Mouse (Mus musculus): Measurements from ENCODE around the gene Zfp362. TPM values are rescaled to one million over a fixed set of nuclear protein-coding genes. Genes with fewer than 3 reads are reported as not detected.
A peak's percentile ranks its signal among the peaks of the same experiment; 100 is the strongest.

Zfp362 gene
- polyA plus RNA-seq, 1 experiment from 2014 or later, result 18.2 TPM

GRCm38 (mm10) chr4:128776568-128777289 lies 29.1 kb downstream of the Zfp362 start:
- ATAC-seq (replicated peaks; ENCODE audit: extremely low read depth, insufficient read depth, low FRiP score), result peak; percentile 43; the same call in 1 of the 2 replicates
- H3K27ac ChIP-seq (ENCODE audit: low read length), result no peak overlapping the region
- no peaks in the 10 kb centered on the region for H3K9me3 ChIP-seq (replicated peaks; ENCODE audit: control insufficient read depth, low read length)

GRCm38 (mm10) chr4:128774467-128774866 lies 31.4 kb downstream of the Zfp362 start:
- no peak for ATAC-seq (replicated peaks; ENCODE audit: extremely low read depth, insufficient read depth, low FRiP score)
- WGBS, result 88% methylated on average over 9 of the region's 9 CpGs
- peaks cover 30% of the 10 kb centered on the region for H3K36me3 ChIP-seq (ENCODE audit: control insufficient read depth, insufficient read depth)

More at GRCm38 (mm10) chr4:128776568-128777289, 29.1 kb downstream of the Zfp362 start:
- 45% methylated on average over 20 of the region's 20 CpGs for WGBS
- Histone ChIP-seq H3K4me2 (ENCODE audit: low read depth, low read length) (no peak overlapping the region), H3K9ac (ENCODE audit: low read length) (no peak overlapping the region), H3K36me3 (ENCODE audit: control insufficient read depth, insufficient read depth) (peaks cover 34% of the 10 kb centered on the region), H3K4me1 (ENCODE audit: control insufficient read depth, insufficient read depth, low read length) (no peaks in the 10 kb centered on the region), H3K4me3 (ENCODE audit: low read length) (no peak overlapping the region), H3K27me3 (ENCODE audit: control insufficient read depth, insufficient read depth, low read length) (no peaks in the 10 kb centered on the region)

GRCm38 (mm10) chr4:128773820-128774219 lies 32.0 kb downstream of the Zfp362 start:
- ATAC-seq (replicated peaks; ENCODE audit: extremely low read depth, insufficient read depth, low FRiP score), result no peak
- WGBS, result 86% methylated on average over 11 of the region's 11 CpGs

More at GRCm38 (mm10) chr4:128774467-128774866, 31.4 kb downstream of the Zfp362 start:
- Histone ChIP-seq H3K9ac (ENCODE audit: low read length) (no peak overlapping the region), H3K4me1 (ENCODE audit: control insufficient read depth, insufficient read depth, low read length) (peaks cover 5% of the 10 kb centered on the region), H3K4me2 (ENCODE audit: low read depth, low read length) (no peak overlapping the region), H3K9me3 (replicated peaks; ENCODE audit: control insufficient read depth, low read length) (no peaks in the 10 kb centered on the region), H3K27ac (ENCODE audit: low read length) (no peak overlapping the region), H3K4me3 (ENCODE audit: low read length) (no peak overlapping the region), H3K27me3 (ENCODE audit: control insufficient read depth, insufficient read depth, low read length) (no peaks in the 10 kb centered on the region)

GRCm38 (mm10) chr4:128770698-128771097 lies 35.1 kb downstream of the Zfp362 start:
- Histone ChIP-seq H3K27me3 (ENCODE audit: control insufficient read depth, insufficient read depth, low read length) (no peaks in the 10 kb centered on the region), H3K4me2 (ENCODE audit: low read depth, low read length) (no peak overlapping the region), H3K4me3 (ENCODE audit: low read length) (no peak overlapping the region), H3K9ac (ENCODE audit: low read length) (no peak overlapping the region), H3K27ac (ENCODE audit: low read length) (no peak overlapping the region), H3K36me3 (ENCODE audit: control insufficient read depth, insufficient read depth) (peaks cover 22% of the 10 kb centered on the region), H3K4me1 (ENCODE audit: control insufficient read depth, insufficient read depth, low read length) (peaks cover 7% of the 10 kb centered on the region), H3K9me3 (replicated peaks; ENCODE audit: control insufficient read depth, low read length) (no peaks in the 10 kb centered on the region)
- 78% methylated on average over 5 of the region's 5 CpGs for WGBS
- no peak for ATAC-seq (replicated peaks; ENCODE audit: extremely low read depth, insufficient read depth, low FRiP score)

More at GRCm38 (mm10) chr4:128773820-128774219, 32.0 kb downstream of the Zfp362 start:
- H3K4me2 ChIP-seq (ENCODE audit: low read depth, low read length), result no peak overlapping the region
- no peaks in the 10 kb centered on the region for H3K9me3 ChIP-seq (replicated peaks; ENCODE audit: control insufficient read depth, low read length)
- H3K4me3 ChIP-seq (ENCODE audit: low read length), result no peak overlapping the region
- H3K27me3 ChIP-seq (ENCODE audit: control insufficient read depth, insufficient read depth, low read length), result no peaks in the 10 kb centered on the region
- H3K9ac ChIP-seq (ENCODE audit: low read length), result no peak overlapping the region
- peaks cover 30% of the 10 kb centered on the region for H3K36me3 ChIP-seq (ENCODE audit: control insufficient read depth, insufficient read depth)
- peaks cover 7% of the 10 kb centered on the region for H3K4me1 ChIP-seq (ENCODE audit: control insufficient read depth, insufficient read depth, low read length)
- H3K27ac ChIP-seq (ENCODE audit: low read length), result no peak overlapping the region

- WGBS, result 61% methylated on average over 13 of the region's 13 CpGs
- Histone ChIP-seq H3K9ac (ENCODE audit: low read length) (no peak overlapping the region), H3K4me2 (ENCODE audit: low read depth, low read length) (no peak overlapping the region), H3K27ac (ENCODE audit: low read length) (no peak overlapping the region), H3K9me3 (replicated peaks; ENCODE audit: control insufficient read depth, low read length) (no peaks in the 10 kb centered on the region), H3K36me3 (ENCODE audit: control insufficient read depth, insufficient read depth) (peaks cover 15% of the 10 kb centered on the region), H3K27me3 (ENCODE audit: control insufficient read depth, insufficient read depth, low read length) (no peaks in the 10 kb centered on the region), H3K4me1 (ENCODE audit: control insufficient read depth, insufficient read depth, low read length) (peaks cover 7% of the 10 kb centered on the region), H3K4me3 (ENCODE audit: low read length) (no peak overlapping the region)
- ATAC-seq (replicated peaks; ENCODE audit: extremely low read depth, insufficient read depth, low FRiP score), result no peak
Observed at GRCm38 (mm10) chr4:128769569-128770355, 36.1 kb downstream of the Zfp362 start.

- Histone ChIP-seq H3K4me1 (ENCODE audit: control insufficient read depth, insufficient read depth, low read length) (peaks cover 7% of the 10 kb centered on the region), H3K9ac (ENCODE audit: low read length) (no peak overlapping the region)
- WGBS, result 63% methylated on average over 13 of the region's 13 CpGs
Observed at GRCm38 (mm10) chr4:128768120-128768519, 37.7 kb downstream of the Zfp362 start.

GRCm38 (mm10) chr4:128766929-128767328 lies 38.9 kb downstream of the Zfp362 start:
- Histone ChIP-seq H3K9me3 (replicated peaks; ENCODE audit: control insufficient read depth, low read length) (peaks cover 9% of the 10 kb centered on the region; the same call in 1 of the 2 replicates), H3K4me2 (ENCODE audit: low read depth, low read length) (no peak overlapping the region), H3K27me3 (ENCODE audit: control insufficient read depth, insufficient read depth, low read length) (no peaks in the 10 kb centered on the region), H3K36me3 (ENCODE audit: control insufficient read depth, insufficient read depth) (no peaks in the 10 kb centered on the region), H3K4me3 (ENCODE audit: low read length) (no peak overlapping the region), H3K4me1 (ENCODE audit: control insufficient read depth, insufficient read depth, low read length) (peaks cover 7% of the 10 kb centered on the region), H3K9ac (ENCODE audit: low read length) (no peak overlapping the region), H3K27ac (ENCODE audit: low read length) (no peak overlapping the region)
- WGBS, result 91% methylated on average over 20 of the region's 20 CpGs
- no peak for ATAC-seq (replicated peaks; ENCODE audit: extremely low read depth, insufficient read depth, low FRiP score)

More at GRCm38 (mm10) chr4:128768120-128768519, 37.7 kb downstream of the Zfp362 start:
- no peak overlapping the region for H3K4me2 ChIP-seq (ENCODE audit: low read depth, low read length)
- H3K36me3 ChIP-seq (ENCODE audit: control insufficient read depth, insufficient read depth), result no peaks in the 10 kb centered on the region; the same call in 1 of the 2 replicates
- H3K4me3 ChIP-seq (ENCODE audit: low read length), result no peak overlapping the region
- no peaks in the 10 kb centered on the region for H3K27me3 ChIP-seq (ENCODE audit: control insufficient read depth, insufficient read depth, low read length)
- no peak overlapping the region for H3K27ac ChIP-seq (ENCODE audit: low read length)
- peaks cover 4% of the 10 kb centered on the region; the same call in 1 of the 2 replicates for H3K9me3 ChIP-seq (replicated peaks; ENCODE audit: control insufficient read depth, low read length)
- ATAC-seq (replicated peaks; ENCODE audit: extremely low read depth, insufficient read depth, low FRiP score), result no peak

GRCm38 (mm10) chr4:128760029-128760428 lies 45.8 kb downstream of the Zfp362 start:
- Histone ChIP-seq H3K9ac (ENCODE audit: low read length) (no peak overlapping the region), H3K4me3 (ENCODE audit: low read length) (no peak overlapping the region), H3K27me3 (ENCODE audit: control insufficient read depth, insufficient read depth, low read length) (no peaks in the 10 kb centered on the region), H3K4me2 (ENCODE audit: low read depth, low read length) (no peak overlapping the region), H3K4me1 (ENCODE audit: control insufficient read depth, insufficient read depth, low read length) (no peaks in the 10 kb centered on the region), H3K9me3 (replicated peaks; ENCODE audit: control insufficient read depth, low read length) (peaks cover 9% of the 10 kb centered on the region; the same call in 1 of the 2 replicates), H3K27ac (ENCODE audit: low read length) (no peak overlapping the region), H3K36me3 (ENCODE audit: control insufficient read depth, insufficient read depth) (no peaks in the 10 kb centered on the region)
- no peak for ATAC-seq (replicated peaks; ENCODE audit: extremely low read depth, insufficient read depth, low FRiP score)
- WGBS, result 63% methylated on average over 6 of the region's 6 CpGs

- Histone ChIP-seq H3K27me3 (ENCODE audit: control insufficient read depth, insufficient read depth, low read length) (no peaks in the 10 kb centered on the region), H3K36me3 (ENCODE audit: control insufficient read depth, insufficient read depth) (no peaks in the 10 kb centered on the region; the same call in 1 of the 2 replicates), H3K9ac (ENCODE audit: low read length) (no peak overlapping the region), H3K4me3 (ENCODE audit: low read length) (no peak overlapping the region), H3K9me3 (replicated peaks; ENCODE audit: control insufficient read depth, low read length) (peaks cover 9% of the 10 kb centered on the region; the same call in 1 of the 2 replicates), H3K4me1 (ENCODE audit: control insufficient read depth, insufficient read depth, low read length) (no peaks in the 10 kb centered on the region), H3K4me2 (ENCODE audit: low read depth, low read length) (no peak overlapping the region), H3K27ac (ENCODE audit: low read length) (no peak overlapping the region)
- no peak for ATAC-seq (replicated peaks; ENCODE audit: extremely low read depth, insufficient read depth, low FRiP score)
- 80% methylated on average over 5 of the region's 5 CpGs for WGBS
Observed at GRCm38 (mm10) chr4:128759214-128759613, 46.6 kb downstream of the Zfp362 start.
